Comparison of ENCODE assay signal across 10 mouse cellular contexts in the genomic region with DNA sequence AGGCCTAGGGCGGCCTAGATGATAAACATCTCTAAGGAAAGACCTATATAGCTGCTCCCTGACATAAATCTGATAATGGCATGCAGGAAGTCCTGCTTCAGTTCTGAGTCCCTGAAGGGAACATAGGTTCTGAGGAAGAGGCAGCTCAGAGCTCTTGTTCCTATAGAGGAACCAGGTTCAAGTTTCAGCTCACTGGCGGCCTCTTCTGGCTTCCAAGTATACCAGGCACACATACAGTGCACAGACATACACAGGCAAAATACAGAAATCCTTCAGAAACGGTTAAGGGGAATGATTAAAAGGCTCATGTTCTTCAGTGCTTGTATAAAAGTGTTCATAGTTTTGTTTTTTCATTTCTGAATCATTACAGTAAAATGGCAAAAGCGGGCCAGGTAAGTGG. TPM values are rescaled to one million over a fixed set of nuclear protein-coding genes. Genes with fewer than 3 reads are reported as not detected.
A peak's percentile ranks its signal among the peaks of the same experiment; 100 is the strongest.
DNase-seq lines count a peak whose midpoint lies in the region; ATAC-seq and TF ChIP-seq lines count a peak whose summit lies in the region.
"Had no signal": no experiment of that assay in that cellular context is flagged by ENCODE, and none has a peak within 500 bp of the region (broad histone marks: within the 10 kb centered on the region; RNA-seq: fewer than 3 reads in every experiment).

No protein-coding gene starts in this region.

- H3K4me1 ChIP-seq in kidney, postnatal 0 days (replicated peaks; ENCODE audit: insufficient read depth, low read length): no peaks in the 10 kb centered on the region
- H3K4me1 ChIP-seq in ES-Bruce4 (ENCODE audit: control insufficient read depth, insufficient read depth, low read length): no peaks in the 10 kb centered on the region
- H3K4me1 ChIP-seq: forebrain, embryonic 12.5 days had no signal

- no peak overlapping the region for H3K27ac ChIP-seq in kidney, postnatal 0 days
- H3K27ac ChIP-seq in ES-Bruce4 (ENCODE audit: insufficient read depth, low read length): no peak overlapping the region
- H3K27ac ChIP-seq: forebrain, embryonic 12.5 days; limb, embryonic 13.5 days had no signal

- H3K4me3 ChIP-seq in kidney, postnatal 0 days (replicated peaks; ENCODE audit: low read depth, low read length): no peak overlapping the region
- H3K4me3 ChIP-seq in ES-Bruce4 (ENCODE audit: low read depth, low read length): no peak overlapping the region
- H3K4me3 ChIP-seq: forebrain, embryonic 12.5 days; limb, embryonic 13.5 days had no signal

- H3K4me2 ChIP-seq in kidney, postnatal 0 days (ENCODE audit: low read length): no peak overlapping the region
- H3K4me2 ChIP-seq: forebrain, embryonic 12.5 days; limb, embryonic 13.5 days had no signal

- no peaks in the 10 kb centered on the region for H3K27me3 ChIP-seq in kidney, postnatal 0 days (ENCODE audit: insufficient read depth, low read length)
- H3K27me3 ChIP-seq in ES-Bruce4 (ENCODE audit: control insufficient read depth, insufficient read depth, low read length, poor library complexity, severe bottlenecking): no peaks in the 10 kb centered on the region
- H3K27me3 ChIP-seq: forebrain, embryonic 12.5 days; limb, embryonic 13.5 days had no signal

- no peak for TF ChIP-seq POLR2A in ES-Bruce4 (IDR thresholded peaks at IDR 0.05; ENCODE audit: insufficient read depth, low read length)

- H3K9ac ChIP-seq in kidney, postnatal 0 days (ENCODE audit: low read depth, low read length): no peak overlapping the region
- H3K9ac ChIP-seq in ES-Bruce4 (ENCODE audit: low read depth, poor library complexity, severe bottlenecking): no peak overlapping the region
- H3K9ac ChIP-seq: forebrain, embryonic 12.5 days; limb, embryonic 13.5 days had no signal

- TF ChIP-seq EP300 in ES-Bruce4 (IDR thresholded peaks at IDR 0.05; ENCODE audit: insufficient read depth, low read depth, low read length): no peak

- no peak for ATAC-seq in kidney, postnatal 0 days (replicated peaks; ENCODE audit: low FRiP score, low read depth)

- DNase-seq in kidney, postnatal 0 days (ENCODE audit: low spot score): no peak
- DNase-seq in kidney, adult 9 months: no peak
- peak; percentile 45 for DNase-seq in 3T3-L1 (ENCODE audit: low read depth, low spot score)
- peak; percentile 29 for DNase-seq in induced T-regulatory cell, adult 2 months (ENCODE audit: low read depth)
- DNase-seq in frontal cortex, postnatal 14 days (ENCODE audit: low spot score in 2 of 2): no peak
- no peak for DNase-seq in urinary bladder, adult 18-20 months (ENCODE audit: low spot score in 2 of 2)
- DNase-seq in gastrocnemius, postnatal 4 days (ENCODE audit: low spot score in 2 of 2): no peak

- peak; percentile 23; the same call in 1 of the 2 replicates for TF ChIP-seq CTCF in kidney, postnatal 0 days (IDR thresholded peaks at IDR 0.05; ENCODE audit: low read depth)
- peak; percentile 18 for TF ChIP-seq CTCF in ES-Bruce4 (IDR thresholded peaks at IDR 0.05; ENCODE audit: low read depth, low read length)

- WGBS in kidney, postnatal 0 days: 92% methylated on average over 4 of the region's 4 CpGs

- H3K36me3 ChIP-seq in kidney, postnatal 0 days (ENCODE audit: insufficient read depth, low read length): no peaks in the 10 kb centered on the region
- H3K36me3 ChIP-seq in ES-Bruce4 (ENCODE audit: control insufficient read depth, insufficient read depth, low read length, poor library complexity, severe bottlenecking): no peaks in the 10 kb centered on the region

- no peaks in the 10 kb centered on the region for H3K9me3 ChIP-seq in kidney, postnatal 0 days (replicated peaks; ENCODE audit: low read length)
- no peaks in the 10 kb centered on the region for H3K9me3 ChIP-seq in ES-Bruce4 (replicated peaks; ENCODE audit: control insufficient read depth, insufficient read depth, low read length, poor library complexity, severe bottlenecking)
- H3K9me3 ChIP-seq: forebrain, embryonic 12.5 days; limb, embryonic 13.5 days had no signal

RNA-seq across cellular contexts. Expression of a gene that starts 17.6 kb away (rescaled TPM):
- 11.3 and 11.8 TPM in 2 replicates for polyA plus RNA-seq in kidney, postnatal 0 days (2015; fragmentation: Nextera tagmentation; extraction: Ambion mirVana)
- 15.6 and 16.9 TPM in 2 replicates for polyA plus RNA-seq in ES-Bruce4 (2011; ENCODE audit: insufficient read depth, insufficient read length, low read depth, missing spikeins)
- total RNA-seq in gastrocnemius, postnatal 4 days (2021): 10 to 100 TPM; 10.3 to 12.0 TPM

RNA-seq across cellular contexts. Expression of a gene that starts 25.9 kb away (rescaled TPM):
- 0.36 and 0.47 TPM in 2 replicates for polyA plus RNA-seq in kidney, postnatal 0 days (2015; fragmentation: Nextera tagmentation; extraction: Ambion mirVana)
- 14.9 and 15.3 TPM in 2 replicates for polyA plus RNA-seq in ES-Bruce4 (2011; ENCODE audit: insufficient read depth, insufficient read length, low read depth, missing spikeins)
- not detected for total RNA-seq in gastrocnemius, postnatal 4 days (2021)

Comparison
In these comparisons a context has a peak if more than half of its experiments do, and no peak if none do; other contexts are left out.
1. DNase-seq: peak in 3T3-L1 (single experiment) and induced T-regulatory cell, adult 2 months (single experiment); none in kidney, postnatal 0 days (single experiment), kidney, adult 9 months (single experiment), frontal cortex, postnatal 14 days (0 of 2), urinary bladder, adult 18-20 months (0 of 2) and gastrocnemius, postnatal 4 days (0 of 2).
2. RNA of a gene that starts 25.9 kb away (polyA plus RNA-seq): 14.9 to 15.3 TPM in ES-Bruce4; 0.36 to 0.47 TPM in kidney, postnatal 0 days; every median in the first group is over 10 times any median in the second.